Mouse (Mus musculus): ENCODE measurements around the gene Hoxb2.

DNA sequence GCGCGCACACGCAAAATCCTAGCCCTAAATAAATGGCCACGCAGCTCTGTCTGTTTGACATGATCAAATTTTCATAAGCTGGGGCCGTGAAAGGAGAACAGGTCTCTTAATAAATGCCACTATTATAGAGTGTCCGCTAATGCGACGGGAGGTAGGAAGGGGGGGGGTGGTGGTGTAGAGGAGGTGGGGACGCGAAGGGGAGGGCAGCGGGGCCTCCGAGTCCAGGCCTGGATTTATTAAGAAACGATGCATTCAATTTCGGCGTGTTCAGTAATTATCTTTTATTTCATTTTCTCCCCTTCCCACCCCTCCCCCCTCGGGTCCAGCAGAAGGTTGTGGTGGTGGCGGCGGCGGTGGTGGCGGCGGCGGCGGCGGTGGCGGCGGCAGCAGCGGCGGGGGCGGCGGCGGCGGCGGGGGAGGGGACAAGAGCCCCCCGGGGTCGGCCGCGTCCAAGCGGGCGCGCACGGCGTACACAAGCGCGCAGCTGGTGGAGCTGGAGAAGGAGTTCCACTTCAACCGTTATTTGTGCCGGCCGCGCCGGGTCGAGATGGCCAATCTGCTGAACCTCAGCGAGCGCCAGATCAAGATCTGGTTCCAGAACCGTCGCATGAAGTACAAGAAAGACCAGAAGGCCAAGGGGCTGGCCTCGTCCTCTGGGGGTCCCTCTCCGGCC lies 5.0 kb upstream of the Hoxb2 start:
- no peak for TF ChIP-seq CTCF (IDR thresholded peaks at IDR 0.05; ENCODE audit: borderline replicate concordance, control insufficient read depth, extremely low read depth, insufficient read depth, low read length, poor library complexity)
- no peak for TF ChIP-seq POLR2A (IDR thresholded peaks at IDR 0.05; ENCODE audit: control insufficient read depth, extremely low read depth, insufficient read depth, low read length, poor library complexity)

All from thymus, adult 2 months (tissue).